Mouse (Mus musculus): Measurements from ENCODE around the gene Gm10097. TPM values are rescaled to one million over a fixed set of nuclear protein-coding genes. Genes with fewer than 3 reads are reported as not detected.

The Gm10097 gene
- total and polyA plus RNA-seq, 2 experiments, result not detected

DNA sequence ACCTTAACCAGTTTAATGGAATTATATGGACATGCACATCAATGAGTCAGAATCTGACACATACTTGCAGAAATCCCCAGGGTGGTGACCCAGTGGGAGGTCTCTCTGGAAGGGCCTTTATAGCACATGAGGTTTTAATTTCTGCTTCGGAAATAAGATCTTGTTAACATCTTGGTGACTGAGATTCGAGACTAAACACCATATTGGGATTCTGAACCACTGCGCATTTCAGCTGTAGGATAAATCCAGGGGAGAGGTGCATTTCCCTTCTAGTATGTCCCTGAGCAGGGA is 1.9 kb downstream of the Gm10097 start:
- Histone ChIP-seq H3K4me3 (ENCODE audit: insufficient read depth, low read depth, low read length) (no peak overlapping the region), H3K36me3 (ENCODE audit: control insufficient read depth, insufficient read depth, low read length) (peaks cover 25% of the 10 kb centered on the region), H3K9ac (ENCODE audit: low read depth, low read length) (no peak overlapping the region), H3K27me3 (ENCODE audit: control insufficient read depth, insufficient read depth, low read length) (no peaks in the 10 kb centered on the region), H3K4me1 (ENCODE audit: control insufficient read depth, insufficient read depth, low read length) (no peaks in the 10 kb centered on the region), H3K27ac (replicated peaks; ENCODE audit: insufficient read depth, low read depth, low read length) (no peak overlapping the region), H3K79me2 (ENCODE audit: control insufficient read depth, insufficient read depth, low read length) (no peaks in the 10 kb centered on the region)
- 94% methylated on average over 3 of the region's 3 CpGs for WGBS
- TF ChIP-seq CTCF (IDR thresholded peaks at IDR 0.05; ENCODE audit: low read depth, low read length), result no peak
- no peak for TF ChIP-seq POLR2A (IDR thresholded peaks at IDR 0.05; ENCODE audit: extremely low read depth, insufficient read depth, low read length)
- DNase-seq (ENCODE audit: extremely low read depth, low read depth, low spot score), result no peak

DNA sequence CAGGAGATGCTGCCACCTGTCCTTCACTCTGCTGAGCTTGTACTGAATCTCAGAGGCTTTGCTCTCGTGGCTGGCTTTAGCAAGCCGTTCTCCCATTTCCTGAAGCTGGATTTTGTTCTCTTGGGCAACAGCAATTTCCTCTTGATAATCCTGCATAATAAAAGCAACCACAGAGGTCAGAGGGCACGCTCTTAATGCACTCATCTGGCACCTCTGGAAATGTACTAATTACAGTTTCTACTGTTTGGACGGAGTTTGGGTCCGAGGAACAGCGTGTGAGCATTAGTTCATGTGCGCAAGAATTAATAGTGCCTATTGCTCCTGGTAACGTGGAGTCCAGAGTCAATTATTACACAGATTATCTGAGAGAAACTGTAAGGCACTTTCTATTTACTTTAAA is 3.1 kb downstream of the Gm10097 start:
- Histone ChIP-seq H3K79me2 (ENCODE audit: control insufficient read depth, insufficient read depth, low read length) (no peaks in the 10 kb centered on the region; the same call in 1 of the 2 replicates), H3K9ac (ENCODE audit: low read depth, low read length) (no peak overlapping the region), H3K36me3 (ENCODE audit: control insufficient read depth, insufficient read depth, low read length) (peaks cover 28% of the 10 kb centered on the region), H3K4me3 (ENCODE audit: insufficient read depth, low read depth, low read length) (no peak overlapping the region), H3K27ac (replicated peaks; ENCODE audit: insufficient read depth, low read depth, low read length) (no peak overlapping the region), H3K4me1 (ENCODE audit: control insufficient read depth, insufficient read depth, low read length) (no peaks in the 10 kb centered on the region), H3K27me3 (ENCODE audit: control insufficient read depth, insufficient read depth, low read length) (no peaks in the 10 kb centered on the region)
- DNase-seq (ENCODE audit: extremely low read depth, low read depth, low spot score), result no peak
- 80% methylated on average over 8 of the region's 8 CpGs for WGBS
- no peak for TF ChIP-seq CTCF (IDR thresholded peaks at IDR 0.05; ENCODE audit: low read depth, low read length)
- TF ChIP-seq POLR2A (IDR thresholded peaks at IDR 0.05; ENCODE audit: extremely low read depth, insufficient read depth, low read length), result no peak

DNA sequence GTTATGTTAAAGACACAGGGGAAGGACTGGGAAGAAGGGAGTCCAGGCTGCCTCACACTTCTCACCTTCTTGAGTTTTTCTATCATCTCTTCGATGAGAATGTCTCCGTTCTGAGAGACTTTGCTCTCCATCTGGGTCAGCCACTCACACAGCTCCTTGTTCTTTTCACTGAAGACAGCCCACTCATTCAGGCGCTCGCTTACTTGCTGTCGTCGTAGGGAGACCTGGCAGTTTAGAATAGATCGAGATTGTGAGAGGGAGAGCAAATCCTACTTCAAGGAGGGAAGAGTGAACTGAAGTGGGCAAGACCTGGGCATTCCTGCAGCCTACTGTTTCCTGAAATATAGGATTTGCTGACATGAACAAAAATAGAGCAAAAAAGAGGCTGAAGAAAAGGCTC is 6.7 kb downstream of the Gm10097 start:
- WGBS, result 94% methylated on average over 7 of the region's 7 CpGs
- H3K27me3 ChIP-seq (ENCODE audit: control insufficient read depth, insufficient read depth, low read length), result no peaks in the 10 kb centered on the region
- H3K9ac ChIP-seq (ENCODE audit: low read depth, low read length), result no peak overlapping the region
- H3K4me3 ChIP-seq (ENCODE audit: insufficient read depth, low read depth, low read length), result no peak overlapping the region
- no peak overlapping the region for H3K27ac ChIP-seq (replicated peaks; ENCODE audit: insufficient read depth, low read depth, low read length)
- no peaks in the 10 kb centered on the region; the same call in 1 of the 2 replicates for H3K79me2 ChIP-seq (ENCODE audit: control insufficient read depth, insufficient read depth, low read length)
- peaks cover 29% of the 10 kb centered on the region for H3K36me3 ChIP-seq (ENCODE audit: control insufficient read depth, insufficient read depth, low read length)
- DNase-seq (ENCODE audit: extremely low read depth, low read depth, low spot score), result no peak
- H3K4me1 ChIP-seq (ENCODE audit: control insufficient read depth, insufficient read depth, low read length), result no peaks in the 10 kb centered on the region
- no peak for TF ChIP-seq CTCF (IDR thresholded peaks at IDR 0.05; ENCODE audit: low read depth, low read length)

DNA sequence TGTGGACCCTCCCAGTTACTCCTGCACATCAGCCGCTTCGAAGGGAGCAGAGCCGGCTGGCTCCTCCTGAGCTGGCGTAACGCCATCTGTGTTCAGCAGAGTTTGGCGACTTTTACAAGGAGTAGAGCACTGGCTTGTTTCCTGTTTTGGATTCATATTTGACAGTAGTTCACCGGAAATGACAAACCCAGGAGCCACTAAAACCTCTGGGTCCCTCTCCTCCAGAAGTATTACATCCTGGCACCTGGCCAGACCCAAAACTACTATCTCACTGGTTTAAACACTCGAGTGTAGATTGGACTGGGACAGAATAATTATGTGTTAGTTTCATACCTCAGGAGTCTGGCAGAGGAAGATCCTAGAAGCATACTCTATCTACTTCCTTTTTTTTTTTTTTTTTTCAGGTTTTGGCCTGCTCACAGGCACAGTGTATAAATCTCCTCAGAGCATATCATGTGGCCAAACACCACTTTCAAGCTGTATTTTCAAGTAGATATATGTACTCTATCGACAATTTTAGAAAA is 11.0 kb downstream of the Gm10097 start:
- Histone ChIP-seq H3K4me1 (ENCODE audit: control insufficient read depth, insufficient read depth, low read length) (no peaks in the 10 kb centered on the region), H3K4me3 (ENCODE audit: insufficient read depth, low read depth, low read length) (no peak overlapping the region), H3K27ac (replicated peaks; ENCODE audit: insufficient read depth, low read depth, low read length) (no peak overlapping the region), H3K27me3 (ENCODE audit: control insufficient read depth, insufficient read depth, low read length) (no peaks in the 10 kb centered on the region), H3K79me2 (ENCODE audit: control insufficient read depth, insufficient read depth, low read length) (no peaks in the 10 kb centered on the region; the same call in 1 of the 2 replicates), H3K9ac (ENCODE audit: low read depth, low read length) (no peak overlapping the region), H3K36me3 (ENCODE audit: control insufficient read depth, insufficient read depth, low read length) (peaks cover 31% of the 10 kb centered on the region)
- peak; percentile 12 for DNase-seq (ENCODE audit: extremely low read depth, low read depth, low spot score)
- WGBS, result 65% methylated on average over 9 of the region's 9 CpGs
- TF ChIP-seq CTCF (IDR thresholded peaks at IDR 0.05; ENCODE audit: low read depth, low read length) (no peak), POLR2A (IDR thresholded peaks at IDR 0.05; ENCODE audit: extremely low read depth, insufficient read depth, low read length) (no peak)

DNA sequence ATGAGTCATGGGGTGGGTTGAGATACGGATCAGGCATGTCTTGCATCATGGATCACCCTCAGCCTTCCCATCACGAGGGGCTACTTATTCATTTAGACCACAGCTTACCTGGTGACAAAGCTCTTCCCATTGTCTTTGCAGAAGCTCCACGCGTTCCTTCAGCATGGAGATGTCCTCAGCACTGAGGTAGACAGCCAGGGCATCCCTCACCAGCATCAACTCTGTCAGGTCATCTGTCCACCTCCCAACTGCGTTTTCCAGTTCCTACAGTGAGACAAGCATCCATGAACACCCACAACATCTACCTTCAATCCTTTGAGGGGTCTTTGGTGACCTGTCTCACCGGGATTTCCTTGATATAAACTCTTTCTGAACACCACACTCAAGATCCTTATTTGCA is 14.7 kb downstream of the Gm10097 start:
- no peak for DNase-seq (ENCODE audit: extremely low read depth, low read depth, low spot score)
- Histone ChIP-seq H3K36me3 (ENCODE audit: control insufficient read depth, insufficient read depth, low read length) (peaks cover 35% of the 10 kb centered on the region), H3K27me3 (ENCODE audit: control insufficient read depth, insufficient read depth, low read length) (no peaks in the 10 kb centered on the region), H3K4me1 (ENCODE audit: control insufficient read depth, insufficient read depth, low read length) (no peaks in the 10 kb centered on the region), H3K4me3 (ENCODE audit: insufficient read depth, low read depth, low read length) (no peak overlapping the region), H3K79me2 (ENCODE audit: control insufficient read depth, insufficient read depth, low read length) (no peaks in the 10 kb centered on the region), H3K9ac (ENCODE audit: low read depth, low read length) (no peak overlapping the region), H3K27ac (replicated peaks; ENCODE audit: insufficient read depth, low read depth, low read length) (no peak overlapping the region)
- TF ChIP-seq POLR2A (IDR thresholded peaks at IDR 0.05; ENCODE audit: extremely low read depth, insufficient read depth, low read length), result no peak
- no peak for TF ChIP-seq CTCF (IDR thresholded peaks at IDR 0.05; ENCODE audit: low read depth, low read length)
- WGBS, result 91% methylated on average over 6 of the region's 6 CpGs

DNA sequence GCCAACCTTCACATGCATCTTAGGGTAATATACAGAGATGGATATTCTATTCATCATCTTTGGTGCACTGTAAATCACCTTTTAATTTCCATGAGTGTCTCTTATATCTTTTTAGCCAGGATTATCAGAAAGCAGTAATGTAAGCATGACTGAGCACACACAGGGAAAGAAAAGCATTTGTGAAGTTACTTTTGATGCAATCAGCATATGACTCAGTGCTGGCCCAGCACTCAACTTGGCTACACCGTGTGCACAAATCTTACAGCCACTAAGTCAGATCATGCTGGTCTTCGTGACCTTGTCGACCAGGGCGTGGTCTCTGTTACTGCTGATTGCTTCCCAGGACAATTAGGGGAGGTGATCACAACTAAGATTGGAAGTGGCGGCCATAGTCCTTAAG is 16.8 kb downstream of the Gm10097 start:
- H3K4me3 ChIP-seq (ENCODE audit: insufficient read depth, low read depth, low read length), result no peak overlapping the region
- H3K36me3 ChIP-seq (ENCODE audit: control insufficient read depth, insufficient read depth, low read length), result peaks cover 30% of the 10 kb centered on the region
- no peak for TF ChIP-seq CTCF (IDR thresholded peaks at IDR 0.05; ENCODE audit: low read depth, low read length)
- no peak for TF ChIP-seq POLR2A (IDR thresholded peaks at IDR 0.05; ENCODE audit: extremely low read depth, insufficient read depth, low read length)
- no peak for DNase-seq (ENCODE audit: extremely low read depth, low read depth, low spot score)
- H3K9ac ChIP-seq (ENCODE audit: low read depth, low read length), result no peak overlapping the region
- H3K27ac ChIP-seq (replicated peaks; ENCODE audit: insufficient read depth, low read depth, low read length), result no peak overlapping the region
- WGBS, result 93% methylated on average over 5 of the region's 5 CpGs
- H3K27me3 ChIP-seq (ENCODE audit: control insufficient read depth, insufficient read depth, low read length), result no peaks in the 10 kb centered on the region
- H3K79me2 ChIP-seq (ENCODE audit: control insufficient read depth, insufficient read depth, low read length), result no peaks in the 10 kb centered on the region
- no peaks in the 10 kb centered on the region for H3K4me1 ChIP-seq (ENCODE audit: control insufficient read depth, insufficient read depth, low read length)

Measured in liver, adult 2 months (tissue).